Mouse (Mus musculus): Measurements from ENCODE around the gene Aar2.
A peak's percentile ranks its signal among the peaks of the same experiment; 100 is the strongest.

The Aar2 gene

GRCm38 (mm10) chr2:156569261-156569660 is 21.9 kb downstream of the Aar2 start:
- DNase-seq, result no peak

- no peak for DNase-seq
These were observed 24.1 kb downstream of the Aar2 start for GRCm38 (mm10) chr2:156571521-156571920.

- DNase-seq, result no peak
These were observed 29.6 kb downstream of the Aar2 start for GRCm38 (mm10) chr2:156576850-156577587.

GRCm38 (mm10) chr2:156580507-156580906 is 33.1 kb downstream of the Aar2 start:
- DNase-seq, result no peak

GRCm38 (mm10) chr2:156581244-156581643 is 33.9 kb downstream of the Aar2 start:
- no peak for DNase-seq

GRCm38 (mm10) chr2:156582887-156583286 is 35.5 kb downstream of the Aar2 start:
- no peak for DNase-seq

- no peak for DNase-seq
These were observed 36.9 kb downstream of the Aar2 start for GRCm38 (mm10) chr2:156584154-156584796.

- peak; percentile 48 for DNase-seq
These were observed 37.5 kb downstream of the Aar2 start for GRCm38 (mm10) chr2:156584797-156585471.

- no peak for DNase-seq
These were observed 42.1 kb downstream of the Aar2 start for GRCm38 (mm10) chr2:156589481-156589880.

GRCm38 (mm10) chr2:156594987-156595490 is 47.7 kb downstream of the Aar2 start:
- DNase-seq, result peak; percentile 36

- DNase-seq, result no peak
These were observed 55.2 kb downstream of the Aar2 start for GRCm38 (mm10) chr2:156602581-156602980.

GRCm38 (mm10) chr2:156603671-156604070 is 56.3 kb downstream of the Aar2 start:
- DNase-seq, result no peak

GRCm38 (mm10) chr2:156605144-156605543 is 57.8 kb downstream of the Aar2 start:
- DNase-seq, result no peak

- DNase-seq, result no peak
These were observed 58.6 kb downstream of the Aar2 start for GRCm38 (mm10) chr2:156605971-156606370.

GRCm38 (mm10) chr2:156613081-156613540 is 65.7 kb downstream of the Aar2 start:
- DNase-seq, result peak; percentile 67

- peak; percentile 76 for DNase-seq
These were observed 66.3 kb downstream of the Aar2 start, which contains the start of gene Dlgap4 for GRCm38 (mm10) chr2:156613541-156614257. TSS of gene Dlgap4 (plus strand) at chr2:156613705.

GRCm38 (mm10) chr2:156614258-156614556 is 66.8 kb downstream of the Aar2 start:
- DNase-seq, result peak; percentile 37

- DNase-seq, result peak; percentile 28
These were observed 67.6 kb downstream of the Aar2 start for GRCm38 (mm10) chr2:156614661-156615654.

GRCm38 (mm10) chr2:156616513-156616912 is 69.1 kb downstream of the Aar2 start:
- no peak for DNase-seq

- no peak for DNase-seq
These were observed 70.2 kb downstream of the Aar2 start for GRCm38 (mm10) chr2:156617536-156617935.

Data from retina, postnatal 1 day (tissue).